Mouse (Mus musculus) liver, embryonic 14.5 days (tissue): ENCODE measurements at regions not wholly inside any gene's neighbourhood (a gene's known extent, or its start where the extent isn't known, plus 50 kb on each side); places are given as distances from the start of the nearest gene placed in this dataset.

Source experiments
- ATAC-seq: fragments of 200-750 bp; cut with Nextera tagmentation; 2 replicates; pipeline ENCODE4 v1.8.0; 2017; ENCODE audit warnings: moderate number of reproducible peaks, mild to moderate bottlenecking, moderate library complexity; ENCODE audit not compliant: insufficient read depth
- DNase-seq, 3 experiments: peaks; one replicate each; pipeline ENCODE4 v3.0.0-alpha.2; 2012 to 2013; ENCODE audit warnings: low read depth in 3 of 3, low spot score in 3 of 3
- H3K27ac ChIP-seq: fragments of 300-500 bp; sonication (generic); 2 replicates; pipeline ENCODE4 v1.5.1; 2014; ENCODE audit warnings: moderate library complexity, mild to moderate bottlenecking, control low read depth, inconsistent platforms
- H3K27me3 ChIP-seq: fragments of 300-500 bp; sonication (generic); 2 replicates; pipeline ENCODE4 v1.6.1; 2014; ENCODE audit warnings: mild to moderate bottlenecking, low read length, moderate library complexity; ENCODE audit not compliant: control insufficient read depth, insufficient read depth
- H3K36me3 ChIP-seq: fragments of 300-500 bp; sonication (generic); replicated peaks from 2 replicates; pipeline ENCODE4 v1.6.1; 2014; ENCODE audit warnings: low read depth; ENCODE audit not compliant: control insufficient read depth, insufficient read depth
- H3K4me1 ChIP-seq, 2 experiments: fragments of 200-500 bp in 1 of 2; fragments of 300-500 bp in 1 of 2; sonication (generic) in 1 of 2; replicated peaks; 2 replicates each; pipeline ENCODE4 v1.6.1; 2012 to 2014; ENCODE audit warnings: antibody characterized with exemption in 1 of 2, inconsistent platforms in 1 of 2, low read length in 1 of 2; ENCODE audit not compliant: control insufficient read depth in 2 of 2, insufficient read depth in 2 of 2
- H3K4me2 ChIP-seq: fragments of 300-500 bp; sonication (generic); 2 replicates; pipeline ENCODE4 v1.6.1; 2014; ENCODE audit warnings: low read depth, mild to moderate bottlenecking, control low read depth, moderate library complexity
- H3K4me3 ChIP-seq, 2 experiments: fragments of 200-500 bp in 1 of 2; fragments of 300-500 bp in 1 of 2; sonication (generic) in 1 of 2; 2 replicates each; pipeline ENCODE4 v1.5.1; 2012 to 2014; ENCODE audit warnings: low read depth in 2 of 2, low read length in 2 of 2, mild to moderate bottlenecking in 2 of 2, control low read depth in 1 of 2, inconsistent platforms in 1 of 2, moderate library complexity in 1 of 2; ENCODE audit not compliant: insufficient read depth in 1 of 2
- H3K9ac ChIP-seq: fragments of 300-500 bp; sonication (generic); replicated peaks from 2 replicates; pipeline ENCODE4 v1.6.1; 2014; ENCODE audit warnings: mild to moderate bottlenecking, control low read depth, moderate library complexity
- H3K9me3 ChIP-seq: fragments of 300-500 bp; sonication (generic); 2 replicates; pipeline ENCODE4 v1.6.1; 2016; ENCODE audit warnings: low read length, mixed read lengths; ENCODE audit not compliant: control insufficient read depth
- CTCF ChIP-seq: IDR thresholded peaks from 2 replicates; pipeline ENCODE4 v1.5.1; 2016; ENCODE audit warnings: antibody characterized with exemption, low read depth, control low read depth
- EP300 ChIP-seq: IDR thresholded peaks from 2 replicates; pipeline ENCODE4 v1.6.1; 2016; ENCODE audit warnings: antibody characterized with exemption, low read depth
- WGBS: fragments of 180-500 bp; shearing (Covaris S2); extraction: QIAGEN DNeasy Blood & Tissue Kit; methylation state at CpG from one replicate; pipeline ENCODE4 v1.1.7; 2014; ENCODE audit not compliant: insufficient replicate concordance; 5-methylcytosine and 5-hydroxymethylcytosine counted together

- Histone ChIP-seq H3K9ac (no peak overlapping the region), H3K4me2 (no peak overlapping the region), H3K36me3 (no peaks in the 10 kb centered on the region), H3K27ac (no peak overlapping the region), H3K9me3 (no peaks in the 10 kb centered on the region), H3K27me3 (no peaks in the 10 kb centered on the region), H3K4me3 (no peak overlapping the region), H3K4me1 (no peaks in the 10 kb centered on the region)
- no peak for TF ChIP-seq EP300
- no peak for TF ChIP-seq CTCF
- ATAC-seq (no peak), DNase-seq (no peak)
- WGBS: 62% methylated on average over 4 of the region's 4 CpGs
These were observed 179.5 kb upstream of the Tmem72 start for GRCm38 (mm10) chr6:116896132-116896630.

- DNase-seq: no peak
- no peak overlapping the region for H3K4me2 ChIP-seq
- no peaks in the 10 kb centered on the region for H3K4me1 ChIP-seq
- H3K27ac ChIP-seq: no peak overlapping the region
- ATAC-seq: no peak
- H3K27me3 ChIP-seq: no peaks in the 10 kb centered on the region
- TF ChIP-seq EP300 (no peak), CTCF (no peak)
- no peaks in the 10 kb centered on the region for H3K9me3 ChIP-seq
- H3K36me3 ChIP-seq: no peaks in the 10 kb centered on the region
- WGBS: 31% methylated on average over 1 of the region's 1 CpGs
- H3K4me3 ChIP-seq: no peak overlapping the region
- H3K9ac ChIP-seq: no peak overlapping the region
These were observed 185.1 kb upstream of the Tmem72 start for GRCm38 (mm10) chr6:116901816-116902215.

GRCm38 (mm10) chr6:116902371-116902770 lies 185.7 kb upstream of the Tmem72 start:
- 42% methylated on average over 3 of the region's 3 CpGs for WGBS
- no peak overlapping the region for H3K4me2 ChIP-seq
- no peaks in the 10 kb centered on the region for H3K9me3 ChIP-seq
- no peak overlapping the region for H3K4me3 ChIP-seq
- DNase-seq (no peak), ATAC-seq (no peak)
- no peaks in the 10 kb centered on the region for H3K4me1 ChIP-seq
- TF ChIP-seq EP300 (no peak), CTCF (no peak)
- H3K27me3 ChIP-seq: no peaks in the 10 kb centered on the region
- no peaks in the 10 kb centered on the region for H3K36me3 ChIP-seq
- no peak overlapping the region for H3K9ac ChIP-seq
- H3K27ac ChIP-seq: no peak overlapping the region

GRCm38 (mm10) chr6:116906426-116907172 lies 189.9 kb upstream of the Tmem72 start:
- DNase-seq (no peak), ATAC-seq (no peak)
- 65% methylated on average over 7 of the region's 7 CpGs for WGBS
- TF ChIP-seq CTCF (no peak), EP300 (no peak)
- H3K27ac ChIP-seq: no peak overlapping the region
- no peak overlapping the region for H3K4me2 ChIP-seq
- no peak overlapping the region for H3K9ac ChIP-seq
- H3K4me3 ChIP-seq: no peak overlapping the region
- H3K9me3 ChIP-seq: no peaks in the 10 kb centered on the region
- no peaks in the 10 kb centered on the region for H3K36me3 ChIP-seq
- H3K27me3 ChIP-seq: no peaks in the 10 kb centered on the region
- no peaks in the 10 kb centered on the region for H3K4me1 ChIP-seq

GRCm38 (mm10) chr6:116910607-116911006 lies 193.9 kb upstream of the Tmem72 start:
- no peak overlapping the region for H3K9ac ChIP-seq
- WGBS: 68% methylated on average over 7 of the region's 7 CpGs
- DNase-seq: no peak

More at GRCm38 (mm10) chr6:116910607-116911006, 193.9 kb upstream of the Tmem72 start:
- Histone ChIP-seq H3K36me3 (no peaks in the 10 kb centered on the region), H3K4me1 (no peaks in the 10 kb centered on the region), H3K27ac (no peak overlapping the region), H3K4me2 (no peak overlapping the region), H3K9me3 (no peaks in the 10 kb centered on the region), H3K4me3 (no peak overlapping the region), H3K27me3 (no peaks in the 10 kb centered on the region)
- no peak for ATAC-seq
- no peak for TF ChIP-seq EP300
- no peak for TF ChIP-seq CTCF
